Mouse (Mus musculus) kidney, postnatal 0 days (tissue): Measurements from ENCODE around the gene Vps33b. TPM values are rescaled to one million over a fixed set of nuclear protein-coding genes. Genes with fewer than 3 reads are reported as not detected.

Experiments used
- ATAC-seq: fragments of 200-750 bp; cut with Nextera tagmentation; replicated peaks from 2 replicates; pipeline ENCODE4 v1.8.0; 2017; ENCODE audit warnings: low read depth, moderate number of reproducible peaks, moderate TSS enrichment, moderate library complexity; ENCODE audit not compliant: low FRiP score
- DNase-seq: peaks from one replicate; pipeline ENCODE4 v3.0.0-alpha.2; 2016; ENCODE audit warnings: low spot score
- H3K27ac ChIP-seq: fragments of 300-500 bp; sonication (generic); 2 replicates; pipeline ENCODE4 v1.5.1; 2014; ENCODE audit warnings: mild to moderate bottlenecking
- H3K27me3 ChIP-seq: fragments of 300-500 bp; sonication (generic); 2 replicates; pipeline ENCODE4 v1.6.1; 2014; ENCODE audit warnings: low read length, mixed read lengths; ENCODE audit not compliant: insufficient read depth
- H3K36me3 ChIP-seq: fragments of 300-500 bp; sonication (generic); 2 replicates; pipeline ENCODE4 v1.6.1; 2014; ENCODE audit warnings: low read length, mixed read lengths; ENCODE audit not compliant: insufficient read depth
- H3K4me1 ChIP-seq: fragments of 300-500 bp; sonication (generic); replicated peaks from 2 replicates; pipeline ENCODE4 v1.6.1; 2014; ENCODE audit warnings: antibody characterized with exemption, low read length, mixed read lengths; ENCODE audit not compliant: insufficient read depth
- H3K4me2 ChIP-seq: fragments of 300-500 bp; sonication (generic); 2 replicates; pipeline ENCODE4 v1.6.1; 2014; ENCODE audit warnings: mild to moderate bottlenecking, low read length, moderate library complexity, mixed read lengths
- H3K4me3 ChIP-seq: fragments of 300-500 bp; sonication (generic); replicated peaks from 2 replicates; pipeline ENCODE4 v1.5.1; 2014; ENCODE audit warnings: low read depth, low read length
- H3K9ac ChIP-seq: fragments of 300-500 bp; sonication (generic); 2 replicates; pipeline ENCODE4 v1.6.1; 2014; ENCODE audit warnings: low read depth, low read length
- H3K9me3 ChIP-seq: fragments of 300-500 bp; sonication (generic); replicated peaks from 2 replicates; pipeline ENCODE4 v1.6.1; 2016; ENCODE audit warnings: low read length, inconsistent platforms, mixed read lengths
- CTCF ChIP-seq: IDR thresholded peaks from 2 replicates; pipeline ENCODE4 v1.5.1; 2016; ENCODE audit warnings: antibody characterized with exemption, low read depth, mild to moderate bottlenecking, moderate library complexity
- WGBS: fragments of 180-500 bp; shearing (Covaris S2); extraction: QIAGEN DNeasy Blood & Tissue Kit; methylation state at CpG from one replicate; pipeline ENCODE4 v1.1.7; 2014; 5-methylcytosine and 5-hydroxymethylcytosine counted together
- polyA plus RNA-seq: library from polyadenylated mRNA; unstranded; fragments of >200 nt; fragmentation: Nextera tagmentation; extraction: Ambion mirVana; gene quantifications from 2 replicates; pipeline ENCODE4 v1.2.1, GENCODE M21; 2015

Gene Vps33b
- polyA plus RNA-seq, 1 experiment from 2014 or later = 4.9 TPM

DNA sequence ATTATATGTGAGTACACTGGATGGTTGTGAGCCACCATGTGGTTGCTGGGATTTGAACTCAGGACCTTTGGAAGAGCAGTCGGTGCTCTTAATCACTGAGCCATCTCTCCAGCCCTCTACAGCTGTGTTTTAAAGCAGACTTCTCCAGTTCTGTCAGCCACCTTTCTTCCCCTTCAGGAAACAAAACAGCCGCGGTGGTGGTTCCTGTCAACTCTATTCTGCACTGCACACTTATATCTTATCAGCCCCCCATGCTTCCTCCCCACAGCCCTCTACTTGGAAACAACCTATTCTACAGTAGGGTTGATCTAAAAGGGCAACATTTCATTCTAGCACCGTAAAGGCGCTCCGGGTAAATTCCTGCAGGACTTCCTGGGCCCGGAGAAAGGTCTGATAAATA lies 22.6 kb upstream of the Vps33b start:
- H3K4me3 ChIP-seq = peak overlapping the region; percentile 59
- no peaks in the 10 kb centered on the region for H3K4me1 ChIP-seq
- no peaks in the 10 kb centered on the region for H3K9me3 ChIP-seq
- WGBS = 57% methylated on average over 7 of the region's 7 CpGs
- no peak for ATAC-seq
- no peaks in the 10 kb centered on the region for H3K36me3 ChIP-seq
- no peak overlapping the region for H3K9ac ChIP-seq
- no peak for DNase-seq
- no peaks in the 10 kb centered on the region for H3K27me3 ChIP-seq
- no peak for TF ChIP-seq CTCF
- H3K27ac ChIP-seq = peak overlapping the region; percentile 63; the same call in 1 of the 2 replicates
- H3K4me2 ChIP-seq = peak overlapping the region; percentile 67

DNA sequence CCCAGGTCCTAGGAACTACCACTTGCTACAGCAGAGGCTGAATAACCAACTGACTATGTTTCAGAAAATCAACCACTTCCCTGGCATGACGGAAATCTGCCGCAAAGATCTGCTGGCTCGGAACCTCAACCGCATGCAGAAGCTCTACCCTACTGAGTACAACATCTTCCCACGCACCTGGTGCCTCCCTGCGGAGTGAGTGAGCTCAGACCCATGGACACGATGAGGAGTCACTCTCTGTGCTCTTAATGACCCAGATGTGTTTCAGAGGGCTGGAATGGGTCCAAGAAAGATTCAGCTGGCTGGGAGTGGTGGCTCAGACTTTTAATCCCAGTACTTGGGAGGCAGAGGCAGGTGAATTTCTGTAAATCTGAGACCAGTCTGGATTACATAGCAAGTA lies 17.0 kb upstream of the Vps33b start:
- 76% methylated on average over 7 of the region's 7 CpGs for WGBS
- no peak overlapping the region for H3K9ac ChIP-seq

DNA sequence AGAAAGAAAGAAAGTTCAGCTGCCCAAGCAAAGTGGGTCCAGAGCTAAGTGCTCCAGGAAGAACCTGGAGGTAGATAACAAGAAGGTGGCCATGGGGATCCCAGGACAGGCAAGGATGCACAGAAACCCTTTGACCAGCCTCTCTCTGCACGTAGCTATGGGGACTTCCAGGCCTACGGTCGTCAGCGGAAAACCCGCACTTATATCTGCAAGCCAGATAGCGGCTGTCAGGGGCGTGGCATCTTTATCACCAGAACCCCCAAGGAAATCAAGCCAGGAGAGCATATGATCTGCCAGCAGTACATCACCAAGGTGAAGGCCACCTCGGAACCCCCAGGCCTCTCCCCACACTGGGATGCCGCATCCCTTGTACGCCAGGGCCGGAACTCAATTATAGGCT lies 16.6 kb upstream of the Vps33b start:
- no peaks in the 10 kb centered on the region for H3K9me3 ChIP-seq
- H3K36me3 ChIP-seq = no peaks in the 10 kb centered on the region
- H3K4me3 ChIP-seq = no peak overlapping the region
- H3K4me2 ChIP-seq = no peak overlapping the region
- no peak overlapping the region for H3K9ac ChIP-seq
- no peaks in the 10 kb centered on the region for H3K4me1 ChIP-seq
- no peak for TF ChIP-seq CTCF
- no peak overlapping the region for H3K27ac ChIP-seq
- no peaks in the 10 kb centered on the region for H3K27me3 ChIP-seq
- ATAC-seq (no peak), DNase-seq (no peak)
- WGBS = 87% methylated on average over 11 of the region's 11 CpGs

More for the DNA sequence above, 17.0 kb upstream of the Vps33b start:
- DNase-seq = no peak
- no peak for TF ChIP-seq CTCF
- no peak for ATAC-seq
- Histone ChIP-seq H3K27me3 (no peaks in the 10 kb centered on the region), H3K4me3 (no peak overlapping the region), H3K27ac (no peak overlapping the region), H3K9me3 (no peaks in the 10 kb centered on the region), H3K4me1 (no peaks in the 10 kb centered on the region), H3K36me3 (no peaks in the 10 kb centered on the region), H3K4me2 (no peak overlapping the region)

DNA sequence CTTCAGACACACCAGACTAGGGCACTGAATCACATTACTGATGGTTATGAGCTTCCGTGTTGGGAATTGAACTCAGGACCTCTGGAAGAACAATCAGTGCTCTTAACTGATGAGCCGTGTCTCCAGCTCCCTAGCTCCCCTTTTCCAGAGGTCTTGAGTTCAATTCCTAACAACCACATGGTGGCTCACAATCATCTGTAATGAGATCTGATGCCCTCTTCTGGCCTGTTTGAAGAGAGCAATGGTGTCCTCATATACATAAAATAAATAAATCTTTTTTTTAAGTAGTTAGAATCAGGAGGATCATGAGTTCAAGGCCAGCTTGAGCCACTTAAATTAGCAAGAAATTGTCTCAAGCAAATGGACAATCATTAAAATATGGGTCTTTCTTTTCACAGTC lies 13.5 kb upstream of the Vps33b start:
- ATAC-seq = no peak
- Histone ChIP-seq H3K27ac (no peak overlapping the region), H3K4me3 (no peak overlapping the region), H3K4me1 (no peaks in the 10 kb centered on the region), H3K36me3 (no peaks in the 10 kb centered on the region), H3K4me2 (no peak overlapping the region), H3K27me3 (no peaks in the 10 kb centered on the region), H3K9me3 (no peaks in the 10 kb centered on the region), H3K9ac (no peak overlapping the region)
- no peak for DNase-seq
- 67% methylated on average over 2 of the region's 2 CpGs for WGBS
- TF ChIP-seq CTCF = peak; percentile 54

DNA sequence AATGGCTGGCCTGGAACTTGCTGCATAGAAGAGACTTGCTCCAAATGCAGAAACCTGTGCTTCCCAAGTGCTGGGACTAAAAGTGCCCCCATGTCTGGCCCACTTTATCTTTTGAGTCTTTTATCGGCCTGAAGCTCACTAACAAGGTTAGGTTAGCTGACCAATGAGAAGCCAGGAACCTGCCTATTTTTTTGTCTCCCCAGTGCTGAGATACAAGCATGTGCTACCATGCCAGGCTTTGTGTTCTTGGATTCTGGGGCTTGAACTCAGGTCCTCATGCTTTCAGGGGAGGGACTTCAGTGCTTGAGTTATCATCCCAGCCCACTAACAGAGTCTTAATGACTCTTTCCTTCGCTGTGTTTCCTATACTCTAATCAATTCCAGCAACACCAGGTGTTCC lies 11.7 kb upstream of the Vps33b start:
- Histone ChIP-seq H3K36me3 (no peaks in the 10 kb centered on the region), H3K9me3 (no peaks in the 10 kb centered on the region), H3K4me3 (no peak overlapping the region), H3K4me2 (no peak overlapping the region), H3K9ac (no peak overlapping the region), H3K27me3 (no peaks in the 10 kb centered on the region), H3K27ac (no peak overlapping the region), H3K4me1 (0 out of 2 replicates have a peak, but pooled peaks cover 5% of the 10 kb centered on the region)
- DNase-seq (no peak), ATAC-seq (no peak)
- TF ChIP-seq CTCF = no peak
- 64% methylated on average over 2 of the region's 2 CpGs for WGBS

DNA sequence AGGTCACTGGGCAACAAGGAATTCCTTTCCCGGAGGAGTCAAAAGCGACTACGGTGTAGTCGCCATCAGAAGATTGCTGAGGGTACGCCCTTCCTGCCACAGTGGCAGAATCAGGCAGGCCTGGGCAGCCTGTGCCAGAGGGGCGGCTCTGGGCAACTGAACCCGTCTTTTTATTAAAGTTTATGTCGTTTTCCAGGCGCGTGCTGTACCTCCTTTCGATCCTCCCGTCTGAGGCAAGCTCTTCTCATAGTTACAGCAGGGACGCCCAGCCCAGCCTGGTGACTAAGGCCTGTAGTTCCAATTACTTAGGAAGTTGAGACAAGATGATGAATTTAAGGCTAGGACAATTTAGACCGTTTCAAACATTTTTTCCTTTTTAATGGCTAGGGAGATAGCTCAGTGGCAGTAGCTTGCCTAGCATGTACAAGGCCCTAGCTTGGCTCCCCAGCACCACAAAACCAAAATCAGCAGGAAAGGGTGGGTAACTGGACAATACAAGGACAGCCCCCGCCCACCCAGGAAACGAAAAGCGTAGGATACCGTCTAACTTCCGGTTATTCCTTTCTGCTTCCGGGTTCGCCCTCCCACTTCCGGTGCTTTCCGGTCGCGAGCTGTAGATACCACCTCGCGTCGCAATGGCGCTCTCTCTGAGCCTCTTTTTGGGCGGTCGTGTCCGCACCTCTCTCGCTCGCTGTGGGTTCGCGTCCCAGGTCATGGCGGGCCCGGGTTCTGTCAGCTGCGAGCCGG lies 8.7 kb upstream of the Vps33b start, which contains the start of gene Ngrn:
Ngrn (plus strand) TSS at position 591 of the 747 bp plus-strand sequence.
- peak within 1 kb of the TSS; percentile 74 for H3K4me3 ChIP-seq
- H3K4me2 ChIP-seq = peak within 1 kb of the TSS; percentile 77
- peaks cover 15% of the 10 kb centered on the region for H3K36me3 ChIP-seq
- DNase-seq = peak; percentile 96
- peak within 1 kb of the TSS; percentile 72 for H3K9ac ChIP-seq
- peak; percentile 22; the same call in 1 of the 2 replicates for TF ChIP-seq CTCF
- peak within 1 kb of the TSS; percentile 80 for H3K27ac ChIP-seq
- 26% methylated on average over 40 of the region's 40 CpGs for WGBS
- H3K27me3 ChIP-seq = no peaks in the 10 kb centered on the region
- H3K4me1 ChIP-seq = 0 out of 2 replicates have a peak, but pooled peaks cover 5% of the 10 kb centered on the region
- ATAC-seq = peak; percentile 90
- no peaks in the 10 kb centered on the region for H3K9me3 ChIP-seq
